Mouse (Mus musculus) heart, adult 2 months (tissue): Measurements from ENCODE around the gene Camkmt. TPM values are rescaled to one million over a fixed set of nuclear protein-coding genes. Genes with fewer than 3 reads are reported as not detected.

Source experiments
- DNase-seq, 2 experiments: peaks; one replicate each; pipeline ENCODE4 v3.0.0; 2021
- H3K27ac ChIP-seq: fragments of 200-600 bp; 2 replicates; pipeline ENCODE4 v1.8.1; 2022
- H3K27me3 ChIP-seq: fragments of 200-500 bp; 2 replicates; pipeline ENCODE4 v1.6.1; 2012; ENCODE audit warnings: mild to moderate bottlenecking, low read length, inconsistent platforms, mixed read lengths; ENCODE audit not compliant: control insufficient read depth, insufficient read depth
- H3K36me3 ChIP-seq: fragments of 200-500 bp; 2 replicates; pipeline ENCODE4 v1.6.1; 2012; ENCODE audit warnings: low read length, inconsistent platforms; ENCODE audit not compliant: control insufficient read depth, insufficient read depth
- H3K4me1 ChIP-seq: fragments of 200-500 bp; 2 replicates; pipeline ENCODE4 v1.6.1; 2011; ENCODE audit warnings: low read length; ENCODE audit not compliant: control insufficient read depth, insufficient read depth
- H3K4me3 ChIP-seq: fragments of 200-600 bp; 2 replicates; pipeline ENCODE4 v1.8.1; 2022
- H3K79me2 ChIP-seq: fragments of 200-500 bp; replicated peaks from 2 replicates; pipeline ENCODE4 v1.6.1; 2012; ENCODE audit warnings: mild to moderate bottlenecking, inconsistent platforms, low read length, moderate library complexity, mixed read lengths; ENCODE audit not compliant: control insufficient read depth, insufficient read depth
- H3K9ac ChIP-seq: fragments of 200-500 bp; 2 replicates; pipeline ENCODE4 v1.6.1; 2012; ENCODE audit warnings: low read depth, mild to moderate bottlenecking, control low read depth, inconsistent platforms, low read length, mixed read lengths
- CTCF ChIP-seq: fragments of 200-600 bp; IDR thresholded peaks from 2 replicates; pipeline ENCODE4 v1.8.1; 2022; ENCODE audit warnings: antibody characterized with exemption, mild to moderate bottlenecking, moderate library complexity
- EP300 ChIP-seq: fragments of 200-500 bp; IDR thresholded peaks from 2 replicates; pipeline ENCODE4 v1.6.1; 2011; ENCODE audit warnings: low read depth, low read length, control low read depth; ENCODE audit not compliant: insufficient read depth
- POLR2A ChIP-seq: fragments of 200-500 bp; IDR thresholded peaks from 2 replicates; pipeline ENCODE4 v1.6.1; 2011; ENCODE audit warnings: mild to moderate bottlenecking, low read depth, low read length, control low read depth; ENCODE audit not compliant: insufficient read depth
- WGBS: fragments of 180-500 bp; shearing (Covaris S2); methylation state at CpG from one replicate; pipeline ENCODE4 v1.1.7; 2018; 5-methylcytosine and 5-hydroxymethylcytosine counted together
- intact Hi-C: fragments of 180-260 bp; cut with DNase I; formaldehyde crosslinking; loops from one replicate; pipeline ENCODE4 v1.15.1; 2025
- polyA plus RNA-seq: library from polyadenylated mRNA; depleted of rRNA; stranded (reverse); fragments of >200 nt; gene quantifications from 2 replicates; pipeline ENCODE4 v1.2.3, GENCODE M21; 2012
- total RNA-seq, 2 experiments: library from RNA; stranded (reverse); gene quantifications; 2 replicates each; pipeline ENCODE4 v1.2.3; 2021

Gene Camkmt
- total and polyA plus RNA-seq, 3 experiments, result 1.1 to 4.2 (median 3.5) TPM

GRCm38 (mm10) chr17:85454419-85454983 lies 364.1 kb downstream of the Camkmt start:
- Histone ChIP-seq H3K79me2 (no peaks in the 10 kb centered on the region), H3K36me3 (no peaks in the 10 kb centered on the region), H3K4me3 (peak overlapping the region; percentile 36), H3K4me1 (peaks cover 3% of the 10 kb centered on the region; the same call in 1 of the 2 replicates), H3K27me3 (peaks cover 10% of the 10 kb centered on the region), H3K9ac (peak overlapping the region; percentile 5; the same call in 1 of the 2 replicates), H3K27ac (no peak overlapping the region)
- DNase-seq, result peak; percentile 6 to 30
- 4% methylated on average over 23 of the region's 23 CpGs for WGBS
- intact Hi-C loops, result no loop called here
- TF ChIP-seq EP300 (no peak), CTCF (no peak), POLR2A (no peak)

- H3K4me1 ChIP-seq, result peaks cover 3% of the 10 kb centered on the region; the same call in 1 of the 2 replicates
- H3K79me2 ChIP-seq, result no peaks in the 10 kb centered on the region
- H3K36me3 ChIP-seq, result no peaks in the 10 kb centered on the region
- intact Hi-C loops, result no loop called here
- DNase-seq, result no peak
- TF ChIP-seq CTCF (no peak), POLR2A (no peak), EP300 (no peak)
- no peak overlapping the region for H3K27ac ChIP-seq
- H3K9ac ChIP-seq, result peak overlapping the region; percentile 35; the same call in 1 of the 2 replicates
- peaks cover 10% of the 10 kb centered on the region for H3K27me3 ChIP-seq
- H3K4me3 ChIP-seq, result peak overlapping the region; percentile 36
- 3% methylated on average over 16 of the region's 16 CpGs for WGBS
These were observed 364.7 kb downstream of the Camkmt start for GRCm38 (mm10) chr17:85455063-85455462.

- H3K4me3 ChIP-seq, result no peak overlapping the region
- no peak for TF ChIP-seq EP300
- no peak for TF ChIP-seq CTCF
- TF ChIP-seq POLR2A, result no peak
- no peak overlapping the region for H3K9ac ChIP-seq
- intact Hi-C loops, result no loop called here
- peaks cover 3% of the 10 kb centered on the region; the same call in 1 of the 2 replicates for H3K4me1 ChIP-seq
- 16% methylated on average over 14 of the region's 14 CpGs for WGBS
- no peak overlapping the region for H3K27ac ChIP-seq
- H3K27me3 ChIP-seq, result peaks cover 12% of the 10 kb centered on the region
- H3K36me3 ChIP-seq, result no peaks in the 10 kb centered on the region
- no peak for DNase-seq
- H3K79me2 ChIP-seq, result no peaks in the 10 kb centered on the region
These were observed 367.7 kb downstream of the Camkmt start for GRCm38 (mm10) chr17:85458075-85458474.

GRCm38 (mm10) chr17:85458589-85458988 lies 368.2 kb downstream of the Camkmt start:
- intact Hi-C loops, result no loop called here
- H3K27ac ChIP-seq, result no peak overlapping the region
- TF ChIP-seq CTCF (no peak), POLR2A (no peak), EP300 (no peak)
- H3K9ac ChIP-seq, result no peak overlapping the region
- H3K36me3 ChIP-seq, result no peaks in the 10 kb centered on the region
- DNase-seq, result no peak
- H3K79me2 ChIP-seq, result no peaks in the 10 kb centered on the region
- H3K27me3 ChIP-seq, result peaks cover 12% of the 10 kb centered on the region
- 34% methylated on average over 9 of the region's 9 CpGs for WGBS
- H3K4me3 ChIP-seq, result no peak overlapping the region
- peaks cover 3% of the 10 kb centered on the region; the same call in 1 of the 2 replicates for H3K4me1 ChIP-seq

GRCm38 (mm10) chr17:85461577-85461976 lies 371.2 kb downstream of the Camkmt start:
- no peaks in the 10 kb centered on the region for H3K4me1 ChIP-seq
- DNase-seq, result no peak
- H3K4me3 ChIP-seq, result no peak overlapping the region
- no peaks in the 10 kb centered on the region for H3K79me2 ChIP-seq
- H3K27ac ChIP-seq, result no peak overlapping the region
- H3K27me3 ChIP-seq, result peaks cover 11% of the 10 kb centered on the region; the same call in 1 of the 2 replicates
- intact Hi-C loops, result no loop called here
- WGBS, result 59% methylated on average over 3 of the region's 3 CpGs
- no peak for TF ChIP-seq POLR2A
- no peak for TF ChIP-seq EP300
- no peak for TF ChIP-seq CTCF
- no peaks in the 10 kb centered on the region for H3K36me3 ChIP-seq
- H3K9ac ChIP-seq, result no peak overlapping the region
